Mouse (Mus musculus) E14TG2a.4 (cell line): ENCODE measurements around the gene Mmp8.

Experiments used
- CTCF ChIP-seq: conservative IDR thresholded peaks from 2 replicates; pipeline ENCODE4 v1.5.1; 2014; ENCODE audit warnings: low read length
- POU5F1 ChIP-seq: IDR thresholded peaks from 2 replicates; pipeline ENCODE4 v1.6.1; 2014; ENCODE audit warnings: low read length, borderline replicate concordance

- TF ChIP-seq CTCF (no peak), POU5F1 (no peak)
Observed at GRCm38 (mm10) chr9:7571162-7571561, 12.9 kb downstream of the Mmp8 start, which contains the start of gene Mmp27.
